Mouse (Mus musculus): ENCODE results near the gene Tut7. TPM values are rescaled to one million over a fixed set of nuclear protein-coding genes. Genes with fewer than 3 reads are reported as not detected.
A peak's percentile ranks its signal among the peaks of the same experiment; 100 is the strongest.
"Not testable (repeated sequence)": the region's sequence is repeated elsewhere in the genome, so short reads cannot be mapped to it uniquely, and the experiment has no call there.

The Tut7 gene
- total and polyA plus RNA-seq, 3 experiments: 47.7 to 135 (median 53.8) TPM

DNA sequence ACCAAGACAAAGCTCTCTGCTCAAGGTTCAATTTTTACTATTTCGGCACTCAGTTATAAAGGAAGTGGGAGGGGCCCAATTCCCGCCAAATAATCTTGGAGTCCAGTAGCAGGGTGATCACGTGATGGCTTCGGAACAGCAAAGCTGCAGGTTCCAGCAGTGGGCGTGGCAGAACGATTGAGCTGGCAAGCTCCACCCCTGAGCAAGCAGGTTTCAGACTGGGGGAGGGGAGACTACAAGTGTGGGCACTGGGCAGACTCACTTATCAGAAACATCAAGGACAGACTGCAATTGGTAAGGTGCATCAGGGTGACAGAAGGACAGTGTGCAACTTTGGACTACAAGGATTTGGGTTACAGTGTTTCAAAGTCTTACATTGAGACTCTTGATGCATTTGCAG, 88.6 kb downstream of the Tut7 start:
- peak overlapping the region; percentile 19 for H3K9ac ChIP-seq (ENCODE audit: control insufficient read depth, low read depth, low read length, poor library complexity, severe bottlenecking)
- not testable (repeated sequence) for H3K79me2 ChIP-seq (ENCODE audit: control insufficient read depth, insufficient read depth, low read length, poor library complexity); H3K9me3 ChIP-seq (replicated peaks; ENCODE audit: insufficient read depth, low read length); H3K36me3 ChIP-seq (ENCODE audit: control insufficient read depth in 1 of 2, insufficient read depth in 2 of 2, low read length in 2 of 2); H3K27me3 ChIP-seq (ENCODE audit: control insufficient read depth in 1 of 2, insufficient read depth in 2 of 2, low read length in 2 of 2)
- TF ChIP-seq USF1 (IDR thresholded peaks at IDR 0.05; ENCODE audit: low read depth, low read length): peak; percentile 82
- DNase-seq (ENCODE audit: low read depth, low spot score): peak; percentile 62
- peak overlapping the region; percentile 52 for H3K27ac ChIP-seq (ENCODE audit: control insufficient read depth, low read depth, low read length)
- H3K4me1 ChIP-seq (ENCODE audit: control insufficient read depth in 1 of 2, insufficient read depth in 2 of 2, low read length in 2 of 2): peaks cover 0 to 14% of the 10 kb centered on the region in 2 experiments; a peak in 2 of 4 replicates
- peak overlapping the region; percentile 15 to 38; a peak in 3 of 4 replicates for H3K4me3 ChIP-seq (ENCODE audit: control insufficient read depth in 1 of 2, insufficient read depth in 1 of 2, low read depth in 2 of 2, low read length in 2 of 2)

DNA sequence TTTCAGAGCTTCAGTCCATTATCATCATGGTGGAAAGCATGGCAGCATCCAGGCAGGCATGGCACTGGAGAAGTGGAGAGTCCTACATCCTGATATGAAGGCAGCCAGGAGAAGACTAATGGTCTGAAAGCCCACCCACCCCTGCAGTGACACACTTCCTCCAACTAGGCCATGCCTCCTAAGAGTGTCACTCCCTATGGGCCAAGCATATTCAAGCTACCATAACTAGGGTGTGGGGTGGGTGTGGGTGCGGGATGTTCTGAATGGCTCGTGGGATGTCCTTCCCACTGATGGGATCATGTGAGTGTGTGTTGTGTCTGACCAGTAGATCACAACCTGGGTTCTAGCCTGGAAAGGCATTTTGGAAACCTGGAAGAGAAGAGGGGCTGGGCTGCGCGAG, 89.0 kb downstream of the Tut7 start:
- TF ChIP-seq MAX (IDR thresholded peaks at IDR 0.05; ENCODE audit: low read length) (peak; percentile 26; the same call in 1 of the 2 replicates), MXI1 (IDR thresholded peaks at IDR 0.05; ENCODE audit: low read depth, low read length) (no peak)
- H3K27me3 ChIP-seq (ENCODE audit: control insufficient read depth in 1 of 2, insufficient read depth in 2 of 2, low read length in 2 of 2): no peaks in the 10 kb centered on the region
- H3K4me3 ChIP-seq (ENCODE audit: control insufficient read depth in 1 of 2, insufficient read depth in 1 of 2, low read depth in 2 of 2, low read length in 2 of 2): no peak overlapping the region
- no peak overlapping the region for H3K9ac ChIP-seq (ENCODE audit: control insufficient read depth, low read depth, low read length, poor library complexity, severe bottlenecking)
- H3K4me1 ChIP-seq (ENCODE audit: control insufficient read depth in 1 of 2, insufficient read depth in 2 of 2, low read length in 2 of 2): peaks cover 0 to 14% of the 10 kb centered on the region in 2 experiments; a peak in 2 of 4 replicates
- DNase-seq (ENCODE audit: low read depth, low spot score): peak; percentile 66
- H3K79me2 ChIP-seq (ENCODE audit: control insufficient read depth, insufficient read depth, low read length, poor library complexity): no peaks in the 10 kb centered on the region
- H3K36me3 ChIP-seq (ENCODE audit: control insufficient read depth in 1 of 2, insufficient read depth in 2 of 2, low read length in 2 of 2): peaks cover 0 to 6% of the 10 kb centered on the region in 2 experiments; a peak in 2 of 4 replicates
- H3K9me3 ChIP-seq (replicated peaks; ENCODE audit: insufficient read depth, low read length): no peaks in the 10 kb centered on the region
- H3K27ac ChIP-seq (ENCODE audit: control insufficient read depth, low read depth, low read length): peak overlapping the region; percentile 44; the same call in 1 of the 2 replicates

- Histone ChIP-seq H3K4me3 (ENCODE audit: control insufficient read depth in 1 of 2, insufficient read depth in 1 of 2, low read depth in 2 of 2, low read length in 2 of 2) (no peak within 1 kb of the TSS), H3K79me2 (ENCODE audit: control insufficient read depth, insufficient read depth, low read length, poor library complexity) (no peaks in the 10 kb centered on the region), H3K4me1 (ENCODE audit: control insufficient read depth in 1 of 2, insufficient read depth in 2 of 2, low read length in 2 of 2) (peaks cover 0 to 14% of the 10 kb centered on the region in 2 experiments; a peak in 2 of 4 replicates), H3K9ac (ENCODE audit: control insufficient read depth, low read depth, low read length, poor library complexity, severe bottlenecking) (no peak within 1 kb of the TSS), H3K9me3 (replicated peaks; ENCODE audit: insufficient read depth, low read length) (no peaks in the 10 kb centered on the region), H3K36me3 (ENCODE audit: control insufficient read depth in 1 of 2, insufficient read depth in 2 of 2, low read length in 2 of 2) (peaks cover 0 to 6% of the 10 kb centered on the region in 2 experiments; a peak in 2 of 4 replicates), H3K27me3 (ENCODE audit: control insufficient read depth in 1 of 2, insufficient read depth in 2 of 2, low read length in 2 of 2) (no peaks in the 10 kb centered on the region), H3K27ac (ENCODE audit: control insufficient read depth, low read depth, low read length) (no peak within 1 kb of the TSS)
- TF ChIP-seq NRF1 (IDR thresholded peaks at IDR 0.05; ENCODE audit: insufficient read depth, low read depth, low read length, poor library complexity, severe bottlenecking) (no peak), MYB (IDR thresholded peaks at IDR 0.05; ENCODE audit: low read depth, low read length) (no peak)
- DNase-seq (ENCODE audit: low read depth, low spot score): no peak
Observed at GRCm38 (mm10) chr13:59731652-59732051, 91.3 kb downstream of the Tut7 start, which contains the start of gene Spata31d1d. Gene Spata31d1d (minus strand): TSS chr13:59731752.

DNA sequence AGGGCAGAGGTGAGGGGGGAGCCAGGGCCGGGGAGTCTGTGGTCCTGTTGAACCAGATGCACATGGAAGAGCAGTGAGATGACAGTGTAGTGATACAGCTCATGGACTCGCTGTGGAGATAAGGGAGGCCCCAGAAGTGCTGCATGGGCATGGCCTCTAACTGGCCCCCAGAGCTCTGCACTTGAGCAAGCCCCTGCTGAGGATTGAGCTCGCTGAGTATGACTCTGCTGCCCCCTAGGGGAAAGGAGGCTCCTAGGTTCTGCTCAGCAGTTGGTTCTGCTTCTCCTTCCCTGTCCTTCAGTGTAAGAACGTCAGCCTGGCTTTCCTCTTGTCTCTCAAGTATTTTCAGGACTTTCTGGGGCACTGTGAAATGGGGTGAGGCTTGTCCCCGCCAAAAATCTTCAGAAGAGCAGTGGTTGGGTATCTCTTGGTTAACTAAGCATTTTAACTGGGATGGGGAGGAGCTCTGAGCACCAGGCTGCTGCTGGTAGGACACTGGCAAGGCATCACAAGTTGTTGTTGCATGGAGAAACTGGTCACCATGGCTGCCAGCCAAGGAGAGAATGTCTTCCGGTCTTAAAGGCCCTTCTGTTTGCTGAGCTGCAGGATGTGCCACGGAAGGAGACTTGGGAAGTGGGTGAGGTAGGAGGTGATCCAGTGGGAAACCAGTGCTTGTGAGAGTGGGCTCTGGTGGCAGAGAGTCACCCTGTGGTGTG, 94.4 kb downstream of the Tut7 start:
- TF ChIP-seq ETS1 (IDR thresholded peaks at IDR 0.05; ENCODE audit: low read depth, low read length): no peak
- no peak for TF ChIP-seq USF1 (IDR thresholded peaks at IDR 0.05; ENCODE audit: low read depth, low read length)
- no peak for TF ChIP-seq POLR2A (IDR thresholded peaks at IDR 0.05; ENCODE audit: control insufficient read depth in 1 of 2, insufficient read depth in 1 of 2, low read depth in 1 of 2, low read length in 2 of 2, poor library complexity in 1 of 2)
- no peak for TF ChIP-seq GATA1 (IDR thresholded peaks at IDR 0.05; ENCODE audit: low read depth, low read length)
- TF ChIP-seq ZC3H11A (IDR thresholded peaks at IDR 0.05; ENCODE audit: low read depth, low read length): peak; percentile 89
- TF ChIP-seq HCFC1 (IDR thresholded peaks at IDR 0.05; ENCODE audit: low read depth, low read length): no peak
- TF ChIP-seq CTCF (IDR thresholded peaks at IDR 0.05 in 2 of 3, conservative IDR thresholded peaks at IDR 0.05 in 1 of 3; ENCODE audit: control insufficient read depth in 1 of 3, insufficient read depth in 1 of 3, low read depth in 2 of 3, low read length in 3 of 3, poor library complexity in 1 of 3, severe bottlenecking in 1 of 3): peak; percentile 93 to 97 (median 97)
- peak; percentile 89 for TF ChIP-seq SMC3 (IDR thresholded peaks at IDR 0.05; ENCODE audit: low read depth, low read length)
- TF ChIP-seq RAD21 (IDR thresholded peaks at IDR 0.05; ENCODE audit: low read depth, low read length): peak; percentile 98
- peak; percentile 90 for DNase-seq (ENCODE audit: low read depth, low spot score)
- H3K79me2 ChIP-seq (ENCODE audit: control insufficient read depth, insufficient read depth, low read length, poor library complexity): no peaks in the 10 kb centered on the region
- H3K27ac ChIP-seq (ENCODE audit: control insufficient read depth, low read depth, low read length): no peak overlapping the region
- H3K9ac ChIP-seq (ENCODE audit: control insufficient read depth, low read depth, low read length, poor library complexity, severe bottlenecking): 0 out of 2 replicates have a peak overlapping the region, but pooled peaks have one; percentile 16
- peaks cover 0 to 2% of the 10 kb centered on the region in 2 experiments; a peak in 1 of 4 replicates for H3K4me1 ChIP-seq (ENCODE audit: control insufficient read depth in 1 of 2, insufficient read depth in 2 of 2, low read length in 2 of 2)
- H3K27me3 ChIP-seq (ENCODE audit: control insufficient read depth in 1 of 2, insufficient read depth in 2 of 2, low read length in 2 of 2): no peaks in the 10 kb centered on the region
- H3K36me3 ChIP-seq (ENCODE audit: control insufficient read depth in 1 of 2, insufficient read depth in 2 of 2, low read length in 2 of 2): no peaks in the 10 kb centered on the region
- no peaks in the 10 kb centered on the region for H3K9me3 ChIP-seq (replicated peaks; ENCODE audit: insufficient read depth, low read length)
- no peak overlapping the region for H3K4me3 ChIP-seq (ENCODE audit: control insufficient read depth in 1 of 2, insufficient read depth in 1 of 2, low read depth in 2 of 2, low read length in 2 of 2)

Data from MEL (cell line).